ENCODE assay signal across 8 mouse cellular contexts in genomic region chr12:84968831-84969655, GRCm38 (mm10). TPM values are rescaled to one million over a fixed set of nuclear protein-coding genes. Genes with fewer than 3 reads are reported as not detected.
DNase-seq lines count a peak whose midpoint lies in the region; ATAC-seq and TF ChIP-seq lines count a peak whose summit lies in the region.

No protein-coding gene starts in this region.

- no peak overlapping the region for H3K27ac ChIP-seq in kidney, embryonic 16.5 days (ENCODE audit: low read length)
- no peak overlapping the region for H3K27ac ChIP-seq in embryonic facial prominence, embryonic 12.5 days
- H3K27ac ChIP-seq in intestine, embryonic 16.5 days (ENCODE audit: low read length) = no peak overlapping the region

- H3K79me2 ChIP-seq in myocyte (ENCODE audit: control insufficient read depth, insufficient read depth) = peaks cover 66% of the 10 kb centered on the region

- H3K27me3 ChIP-seq in kidney, embryonic 16.5 days (ENCODE audit: insufficient read depth, low read length) = no peaks in the 10 kb centered on the region
- no peaks in the 10 kb centered on the region for H3K27me3 ChIP-seq in embryonic facial prominence, embryonic 12.5 days
- H3K27me3 ChIP-seq in intestine, embryonic 16.5 days (replicated peaks; ENCODE audit: control insufficient read depth, insufficient read depth, low read length) = no peaks in the 10 kb centered on the region
- no peaks in the 10 kb centered on the region for H3K27me3 ChIP-seq in myocyte (ENCODE audit: control insufficient read depth, insufficient read depth, insufficient read length)

- no peak for ATAC-seq in kidney, embryonic 16.5 days (ENCODE audit: low FRiP score, low TSS enrichment)
- no peak for ATAC-seq in embryonic facial prominence, embryonic 12.5 days (ENCODE audit: insufficient number of reproducible peaks, insufficient read depth, low FRiP score, low TSS enrichment)
- no peak for ATAC-seq in intestine, embryonic 16.5 days
- ATAC-seq in frontal cortex, adult (ENCODE audit: low TSS enrichment) = no peak

- H3ac ChIP-seq in myocyte (ENCODE audit: control insufficient read depth, insufficient read length) = no peak overlapping the region

- peaks cover 7% of the 10 kb centered on the region; the same call in 1 of the 2 replicates for H3K36me3 ChIP-seq in kidney, embryonic 16.5 days (ENCODE audit: insufficient read depth, low read length)
- H3K36me3 ChIP-seq in embryonic facial prominence, embryonic 12.5 days = peaks cover 17% of the 10 kb centered on the region; the same call in 1 of the 2 replicates
- no peaks in the 10 kb centered on the region for H3K36me3 ChIP-seq in intestine, embryonic 16.5 days (ENCODE audit: control insufficient read depth, insufficient read depth, low read length)
- peaks cover 13% of the 10 kb centered on the region for H3K36me3 ChIP-seq in myocyte (ENCODE audit: control insufficient read depth, insufficient read depth)

- H3K4me2 ChIP-seq in kidney, embryonic 16.5 days (replicated peaks; ENCODE audit: low read depth, low read length) = peak overlapping the region; percentile 92
- peak overlapping the region; percentile 95 for H3K4me2 ChIP-seq in embryonic facial prominence, embryonic 12.5 days (replicated peaks)
- peak overlapping the region; percentile 83 for H3K4me2 ChIP-seq in intestine, embryonic 16.5 days (ENCODE audit: low read depth, low read length)
- peak overlapping the region; percentile 96 for H3K4me2 ChIP-seq in myocyte (ENCODE audit: low read depth)

- 79% methylated on average over 16 of the region's 16 CpGs for WGBS in kidney, embryonic 16.5 days
- WGBS in embryonic facial prominence, embryonic 12.5 days = 85% methylated on average over 16 of the region's 16 CpGs
- 80% methylated on average over 16 of the region's 16 CpGs for WGBS in intestine, embryonic 16.5 days

- peaks cover 20% of the 10 kb centered on the region for H3K4me1 ChIP-seq in kidney, embryonic 16.5 days (ENCODE audit: insufficient read depth, low read length)
- H3K4me1 ChIP-seq in embryonic facial prominence, embryonic 12.5 days = peaks cover 16% of the 10 kb centered on the region
- H3K4me1 ChIP-seq in intestine, embryonic 16.5 days (ENCODE audit: control insufficient read depth, insufficient read depth, low read length) = peaks cover 12% of the 10 kb centered on the region

- no peak for TF ChIP-seq POLR2A in myocyte (IDR thresholded peaks at IDR 0.05; ENCODE audit: insufficient read length, low read depth)

- no peaks in the 10 kb centered on the region for H3K9me3 ChIP-seq in kidney, embryonic 16.5 days (ENCODE audit: low read length)
- H3K9me3 ChIP-seq in embryonic facial prominence, embryonic 12.5 days = no peaks in the 10 kb centered on the region
- H3K9me3 ChIP-seq in intestine, embryonic 16.5 days (ENCODE audit: control insufficient read depth, low read length) = no peaks in the 10 kb centered on the region

- no peak for DNase-seq in kidney, adult 18-20 months
- DNase-seq in right cerebral cortex, adult 2 months (ENCODE audit: low spot score in 2 of 2) = no peak
- DNase-seq in layer of hippocampus, adult 18-20 months (ENCODE audit: low spot score in 2 of 2) = no peak

- no peak overlapping the region for H3K4me3 ChIP-seq in kidney, embryonic 16.5 days (ENCODE audit: low read length)
- H3K4me3 ChIP-seq in embryonic facial prominence, embryonic 12.5 days = peak overlapping the region; percentile 91
- peak overlapping the region; percentile 86 for H3K4me3 ChIP-seq in intestine, embryonic 16.5 days (ENCODE audit: low read length)
- H3K4me3 ChIP-seq in myocyte = peak overlapping the region; percentile 92

- no peak overlapping the region for H3K9ac ChIP-seq in kidney, embryonic 16.5 days (replicated peaks; ENCODE audit: low read length)
- H3K9ac ChIP-seq in embryonic facial prominence, embryonic 12.5 days = no peak overlapping the region
- H3K9ac ChIP-seq in intestine, embryonic 16.5 days (ENCODE audit: low read depth, low read length) = 0 out of 2 replicates have a peak overlapping the region, but pooled peaks have one; percentile 87

TF ChIP-seq in myocyte, 11 proteins besides CTCF, POLR2A, EP300 and RAD21:
- no peak for TF ChIP-seq MAX (IDR thresholded peaks at IDR 0.05; ENCODE audit: low read depth)
- TF ChIP-seq SRF (IDR thresholded peaks at IDR 0.05; ENCODE audit: control insufficient read depth, insufficient read length, low read depth) = no peak
- no peak for TF ChIP-seq TCF3 (IDR thresholded peaks at IDR 0.05; ENCODE audit: insufficient read length, low read depth)
- no peak for TF ChIP-seq MYOD1 (IDR thresholded peaks at IDR 0.05; ENCODE audit: control insufficient read depth in 1 of 3, insufficient read length in 2 of 3, low read depth in 2 of 3)
- TF ChIP-seq REST (IDR thresholded peaks at IDR 0.05; ENCODE audit: insufficient read depth, insufficient read length) = no peak
- TF ChIP-seq POLR2AphosphoS2 (IDR thresholded peaks at IDR 0.05; ENCODE audit: insufficient read length, low read depth) = no peak
- no peak for TF ChIP-seq TCF12 (IDR thresholded peaks at IDR 0.05; ENCODE audit: insufficient read depth, poor library complexity, severe bottlenecking)
- no peak for TF ChIP-seq CEBPB (IDR thresholded peaks at IDR 0.05; ENCODE audit: insufficient read depth, poor library complexity, severe bottlenecking)
- no peak for TF ChIP-seq MYOG (IDR thresholded peaks at IDR 0.05; ENCODE audit: control insufficient read depth in 1 of 3, insufficient read depth in 1 of 3, insufficient read length in 2 of 3, low read depth in 2 of 3)
- no peak for TF ChIP-seq USF1 (IDR thresholded peaks at IDR 0.05; ENCODE audit: low read depth)
- TF ChIP-seq E2F4 (IDR thresholded peaks at IDR 0.05; ENCODE audit: insufficient read depth) = no peak

RNA-seq across cellular contexts. Expression of gene Fcf1, which starts 1.7 kb away (rescaled TPM):
- 135 and 144 TPM in 2 replicates for polyA plus RNA-seq in kidney, embryonic 16.5 days (2015; fragmentation: Nextera tagmentation; extraction: Ambion mirVana)
- 142 and 152 TPM in 2 replicates for polyA plus RNA-seq in embryonic facial prominence, embryonic 12.5 days (2016; fragmentation: Nextera tagmentation; extraction: Ambion mirVana)
- 123 and 134 TPM in 2 replicates for polyA plus RNA-seq in intestine, embryonic 16.5 days (2015; fragmentation: Nextera tagmentation; extraction: Ambion mirVana)
- 129 TPM for polyA plus RNA-seq in myocyte (2012; fragmentation: generic; extraction: Trizol)
- 10 to 100 TPM; 35.3 to 36.2 TPM for total RNA-seq in layer of hippocampus, adult 18-20 months (2021)

RNA-seq across cellular contexts. Expression of gene Arel1, which starts 1.7 kb away (rescaled TPM):
- 13.5 and 14.5 TPM in 2 replicates for polyA plus RNA-seq in kidney, embryonic 16.5 days (2015; fragmentation: Nextera tagmentation; extraction: Ambion mirVana)
- 20.3 and 21.8 TPM in 2 replicates for polyA plus RNA-seq in embryonic facial prominence, embryonic 12.5 days (2016; fragmentation: Nextera tagmentation; extraction: Ambion mirVana)
- polyA plus RNA-seq in intestine, embryonic 16.5 days (2015; fragmentation: Nextera tagmentation; extraction: Ambion mirVana) = 8.0 and 8.5 TPM in 2 replicates
- polyA plus RNA-seq in myocyte (2012; fragmentation: generic; extraction: Trizol) = 17.4 TPM
- total RNA-seq in layer of hippocampus, adult 18-20 months (2021) = 100 to 1,000 TPM in 1 of 2 experiments, 10 to 100 TPM in 1; 97.7 to 113 TPM

RNA-seq across cellular contexts. Expression of gene Ylpm1, which starts 27.1 kb away (rescaled TPM):
- polyA plus RNA-seq in kidney, embryonic 16.5 days (2015; fragmentation: Nextera tagmentation; extraction: Ambion mirVana) = 26.4 and 29.5 TPM in 2 replicates
- 37.0 and 39.6 TPM in 2 replicates for polyA plus RNA-seq in embryonic facial prominence, embryonic 12.5 days (2016; fragmentation: Nextera tagmentation; extraction: Ambion mirVana)
- 17.7 and 18.5 TPM in 2 replicates for polyA plus RNA-seq in intestine, embryonic 16.5 days (2015; fragmentation: Nextera tagmentation; extraction: Ambion mirVana)
- polyA plus RNA-seq in myocyte (2012; fragmentation: generic; extraction: Trizol) = 21.0 TPM
- 100 to 1,000 TPM; 113 to 115 TPM for total RNA-seq in layer of hippocampus, adult 18-20 months (2021)
